Mouse (Mus musculus): ENCODE measurements around the gene Pikfyve.

Gene Pikfyve

DNA sequence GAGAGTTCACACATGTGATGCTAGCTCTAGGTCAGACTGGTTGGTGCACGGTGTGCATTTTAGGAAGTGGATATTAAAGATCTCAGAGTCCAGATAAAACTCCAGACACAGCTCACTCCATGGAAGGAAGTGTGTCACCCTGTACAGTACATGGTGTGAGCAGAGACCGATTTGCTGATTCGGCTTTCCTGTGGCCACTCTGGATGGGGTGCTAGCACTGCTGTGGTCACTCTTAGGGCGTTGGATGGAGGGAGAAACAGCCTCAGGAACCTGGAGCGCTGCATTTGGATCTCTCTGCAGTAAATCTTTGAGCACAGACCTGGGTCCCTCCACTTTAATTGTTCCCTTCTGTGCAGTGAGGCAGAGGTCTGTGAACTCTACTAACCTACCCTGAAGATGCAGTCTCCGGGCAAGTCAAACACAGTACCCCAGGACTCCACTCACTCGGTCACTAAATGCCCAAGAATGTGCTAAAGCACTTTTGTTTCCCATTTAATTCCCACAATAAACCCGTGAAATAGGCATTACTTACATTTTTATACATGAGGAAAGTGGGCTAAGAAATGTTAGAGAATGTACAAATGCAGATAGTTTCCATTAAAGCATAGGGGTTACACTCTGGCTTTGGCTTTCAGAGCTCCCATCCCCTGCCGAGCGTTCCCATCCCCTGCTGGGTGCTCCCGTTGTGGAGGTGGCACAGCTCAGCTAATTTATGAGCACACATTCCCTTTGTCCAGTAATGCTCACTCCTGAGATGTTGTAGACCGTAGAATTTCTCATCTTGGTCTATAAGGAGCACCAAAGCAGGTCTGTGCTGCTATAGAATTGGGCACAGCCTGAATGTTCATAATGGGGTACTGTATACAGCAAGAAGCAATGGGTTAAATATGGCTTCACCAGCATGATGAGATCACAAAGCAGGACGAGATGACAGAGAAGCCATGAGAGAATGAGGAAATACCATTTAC lies 127.9 kb downstream of the Pikfyve start:
- no peak for DNase-seq (ENCODE audit: low spot score)

DNA sequence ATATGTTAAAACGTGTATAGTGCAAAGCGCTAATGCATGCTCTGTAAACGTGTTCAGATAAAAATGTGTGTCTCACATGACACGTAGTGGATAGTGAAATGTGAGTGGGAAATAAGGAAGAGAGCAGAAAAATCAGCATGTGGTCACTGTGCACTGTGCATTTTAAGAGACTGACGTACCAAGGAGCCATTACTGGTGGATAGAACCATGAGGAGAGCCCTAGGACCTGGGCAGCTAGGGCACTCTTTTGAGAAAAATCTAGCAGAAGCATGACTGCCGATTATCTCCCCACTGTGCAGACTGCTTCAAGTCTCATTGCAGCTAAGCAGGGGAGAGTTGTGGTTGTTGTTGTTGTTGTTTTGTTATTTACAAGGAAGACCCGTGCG lies 128.5 kb downstream of the Pikfyve start:
- no peak for DNase-seq (ENCODE audit: low spot score)
